Mouse (Mus musculus) heart, adult 2 months (tissue): ENCODE results near the gene Pik3r2. TPM values are rescaled to one million over a fixed set of nuclear protein-coding genes. Genes with fewer than 3 reads are reported as not detected.

Experiments
- DNase-seq, 2 experiments: peaks; one replicate each; pipeline ENCODE4 v3.0.0; 2021
- H3K27ac ChIP-seq: fragments of 200-600 bp; 2 replicates; pipeline ENCODE4 v1.8.1; 2022
- H3K27me3 ChIP-seq: fragments of 200-500 bp; 2 replicates; pipeline ENCODE4 v1.6.1; 2012; ENCODE audit warnings: mild to moderate bottlenecking, low read length, inconsistent platforms, mixed read lengths; ENCODE audit not compliant: control insufficient read depth, insufficient read depth
- H3K36me3 ChIP-seq: fragments of 200-500 bp; 2 replicates; pipeline ENCODE4 v1.6.1; 2012; ENCODE audit warnings: low read length, inconsistent platforms; ENCODE audit not compliant: control insufficient read depth, insufficient read depth
- H3K4me1 ChIP-seq: fragments of 200-500 bp; 2 replicates; pipeline ENCODE4 v1.6.1; 2011; ENCODE audit warnings: low read length; ENCODE audit not compliant: control insufficient read depth, insufficient read depth
- H3K4me3 ChIP-seq: fragments of 200-600 bp; 2 replicates; pipeline ENCODE4 v1.8.1; 2022
- H3K79me2 ChIP-seq: fragments of 200-500 bp; replicated peaks from 2 replicates; pipeline ENCODE4 v1.6.1; 2012; ENCODE audit warnings: mild to moderate bottlenecking, inconsistent platforms, low read length, moderate library complexity, mixed read lengths; ENCODE audit not compliant: control insufficient read depth, insufficient read depth
- H3K9ac ChIP-seq: fragments of 200-500 bp; 2 replicates; pipeline ENCODE4 v1.6.1; 2012; ENCODE audit warnings: low read depth, mild to moderate bottlenecking, control low read depth, inconsistent platforms, low read length, mixed read lengths
- CTCF ChIP-seq: fragments of 200-600 bp; IDR thresholded peaks from 2 replicates; pipeline ENCODE4 v1.8.1; 2022; ENCODE audit warnings: antibody characterized with exemption, mild to moderate bottlenecking, moderate library complexity
- EP300 ChIP-seq: fragments of 200-500 bp; IDR thresholded peaks from 2 replicates; pipeline ENCODE4 v1.6.1; 2011; ENCODE audit warnings: low read depth, low read length, control low read depth; ENCODE audit not compliant: insufficient read depth
- POLR2A ChIP-seq: fragments of 200-500 bp; IDR thresholded peaks from 2 replicates; pipeline ENCODE4 v1.6.1; 2011; ENCODE audit warnings: mild to moderate bottlenecking, low read depth, low read length, control low read depth; ENCODE audit not compliant: insufficient read depth
- WGBS: fragments of 180-500 bp; shearing (Covaris S2); methylation state at CpG from one replicate; pipeline ENCODE4 v1.1.7; 2018; 5-methylcytosine and 5-hydroxymethylcytosine counted together
- intact Hi-C: fragments of 180-260 bp; cut with DNase I; formaldehyde crosslinking; loops from one replicate; pipeline ENCODE4 v1.15.1; 2025
- polyA plus RNA-seq: library from polyadenylated mRNA; depleted of rRNA; stranded (reverse); fragments of >200 nt; gene quantifications from 2 replicates; pipeline ENCODE4 v1.2.3, GENCODE M21; 2012
- total RNA-seq, 2 experiments: library from RNA; stranded (reverse); gene quantifications; 2 replicates each; pipeline ENCODE4 v1.2.3; 2021

Pik3r2 gene
- total and polyA plus RNA-seq, 3 experiments: 22.0 to 45.5 (median 22.4) TPM

DNA sequence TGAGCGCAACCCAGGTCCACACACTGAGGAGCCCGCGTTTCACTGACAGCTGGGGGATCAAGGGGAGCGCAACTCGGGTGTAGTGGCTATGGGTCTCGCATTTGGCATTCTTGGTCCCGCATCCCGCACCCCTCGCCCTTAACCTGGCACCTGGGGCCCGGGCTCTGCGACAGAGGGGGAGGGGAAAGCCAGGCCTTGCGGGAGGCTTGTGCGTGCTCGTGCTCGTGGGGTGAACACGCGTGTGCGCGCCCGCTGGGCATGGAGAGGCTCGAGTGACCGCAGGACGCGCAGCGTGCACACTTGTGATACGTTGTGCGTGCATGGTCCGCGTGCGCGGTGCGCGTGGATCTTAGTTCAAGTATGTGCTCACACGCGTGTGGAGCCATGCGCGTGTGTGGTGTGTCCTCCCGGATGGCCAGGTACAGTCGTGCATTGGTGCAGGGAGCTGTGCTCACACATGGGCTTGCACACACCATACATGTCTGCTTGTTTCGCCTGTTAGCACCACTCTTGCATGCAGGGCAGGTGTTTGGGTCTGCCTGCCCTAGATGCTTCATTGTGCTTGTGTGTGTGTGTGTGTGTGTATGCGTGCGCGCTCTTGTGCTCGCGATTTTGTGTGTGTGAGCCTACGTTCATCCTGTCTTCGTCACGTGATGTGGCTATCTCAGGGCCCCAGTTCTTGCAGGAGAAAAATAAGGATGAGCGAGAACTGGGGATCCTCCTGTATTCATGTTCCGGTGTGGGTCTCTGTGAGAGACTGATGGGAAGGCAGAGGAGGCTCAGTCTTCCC, 21.4 kb downstream of the Pik3r2 start:
- no peaks in the 10 kb centered on the region for H3K27me3 ChIP-seq
- intact Hi-C loops: loop anchor here (5.0 kb wide), 1 partner anchor 53 kb away; the partner anchor contains the start of gene Iqcn
- no peaks in the 10 kb centered on the region for H3K79me2 ChIP-seq
- no peak for TF ChIP-seq CTCF
- 0 out of 2 replicates have a peak, but pooled peaks have one; percentile 5 for TF ChIP-seq POLR2A
- no peak for TF ChIP-seq EP300
- peak overlapping the region; percentile 64 for H3K4me3 ChIP-seq
- peaks cover 3% of the 10 kb centered on the region; the same call in 1 of the 2 replicates for H3K36me3 ChIP-seq
- peaks cover 29% of the 10 kb centered on the region for H3K4me1 ChIP-seq
- DNase-seq: peak in 1 of 2 experiments; percentile 66
- 8% methylated on average over 50 of the region's 50 CpGs for WGBS
- peak overlapping the region; percentile 79 for H3K9ac ChIP-seq
- H3K27ac ChIP-seq: peak overlapping the region; percentile 81

DNA sequence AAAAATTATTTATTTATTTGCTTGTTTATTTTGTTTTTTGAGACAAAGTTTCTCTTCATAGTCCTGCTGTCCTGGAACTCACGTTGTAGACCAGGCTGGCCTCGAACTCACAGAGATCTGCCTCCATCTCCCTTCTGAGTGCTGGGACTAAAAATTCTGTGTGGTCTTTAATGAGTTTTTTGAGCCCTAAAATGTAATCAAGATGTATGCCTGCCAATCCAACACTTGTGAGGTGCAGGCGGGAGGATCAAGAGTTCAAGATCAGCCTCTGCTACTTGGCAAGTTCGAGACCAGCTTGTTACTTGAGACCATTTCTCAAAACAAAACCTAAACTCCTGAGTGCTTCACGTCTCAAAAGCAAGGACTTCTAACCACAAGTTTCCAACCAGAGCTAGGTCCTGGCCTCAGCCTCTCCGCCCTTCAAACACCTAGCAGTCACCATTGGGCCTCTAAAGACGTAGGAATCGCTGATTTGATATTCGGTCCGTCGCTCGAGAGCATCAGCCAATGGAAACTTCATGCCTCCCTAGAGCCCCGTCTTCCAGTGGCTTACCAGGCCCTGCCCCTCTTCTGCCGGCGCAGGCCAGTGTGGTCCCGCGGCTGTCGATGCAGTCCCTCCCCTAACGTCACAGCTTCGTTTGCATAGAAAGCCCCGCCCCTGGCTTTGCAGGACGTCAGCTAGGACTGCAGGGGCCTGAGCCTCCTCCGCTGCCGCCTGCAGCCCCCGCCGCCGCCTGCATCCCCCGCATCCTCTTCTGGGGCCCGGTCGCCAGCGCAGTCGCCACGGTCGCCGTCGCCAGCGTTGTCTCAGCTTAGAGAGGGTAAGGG, 22.3 kb downstream of the Pik3r2 start, which contains the start of gene Rab3a:
Rab3a (plus strand) TSS at position 637 of the 828 bp plus-strand sequence.
- H3K27ac ChIP-seq: peak within 1 kb of the TSS; percentile 92
- no peaks in the 10 kb centered on the region for H3K79me2 ChIP-seq
- intact Hi-C loops: loop anchor here (5.0 kb wide), 1 partner anchor 52 kb away; the partner anchor contains the start of gene Iqcn
- peak within 1 kb of the TSS; percentile 64 for H3K4me3 ChIP-seq
- 7% methylated on average over 37 of the region's 37 CpGs for WGBS
- peaks cover 3% of the 10 kb centered on the region; the same call in 1 of the 2 replicates for H3K36me3 ChIP-seq
- H3K9ac ChIP-seq: peak within 1 kb of the TSS; percentile 79
- TF ChIP-seq EP300 (peak; percentile 82; the same call in 1 of the 2 replicates), POLR2A (peak; percentile 87), CTCF (0 out of 2 replicates have a peak, but pooled peaks have one; percentile 5)
- H3K4me1 ChIP-seq: peaks cover 24% of the 10 kb centered on the region
- no peaks in the 10 kb centered on the region for H3K27me3 ChIP-seq
- peak; percentile 95 to 98 for DNase-seq

DNA sequence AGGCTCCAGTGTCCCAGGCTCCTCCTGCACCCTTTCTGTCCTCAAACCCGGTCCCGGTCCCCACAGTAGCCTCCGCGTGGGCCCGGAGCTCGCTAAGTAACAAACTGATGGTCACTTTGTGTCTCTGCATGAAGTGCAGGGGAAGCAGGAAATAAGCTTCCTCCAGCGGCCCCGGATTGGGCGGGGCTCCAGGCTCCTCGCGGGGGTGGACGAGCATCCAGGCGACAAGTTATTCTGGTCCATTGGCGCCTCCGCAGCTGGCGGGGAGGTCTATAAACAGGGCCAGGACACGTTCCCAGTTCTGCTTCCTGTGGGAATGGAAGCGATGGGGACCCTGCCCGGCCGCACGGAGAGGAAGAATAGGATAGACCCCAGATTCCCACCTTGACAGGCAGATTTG, 23.4 kb downstream of the Pik3r2 start:
- Histone ChIP-seq H3K27ac (peak overlapping the region; percentile 92), H3K9ac (peak overlapping the region; percentile 68), H3K27me3 (no peaks in the 10 kb centered on the region), H3K4me3 (peak overlapping the region; percentile 37), H3K4me1 (peaks cover 21% of the 10 kb centered on the region), H3K79me2 (no peaks in the 10 kb centered on the region), H3K36me3 (peaks cover 3% of the 10 kb centered on the region; the same call in 1 of the 2 replicates)
- no peak for TF ChIP-seq CTCF
- peak; percentile 91 for TF ChIP-seq POLR2A
- TF ChIP-seq EP300: peak; percentile 69; the same call in 1 of the 2 replicates
- WGBS: 6% methylated on average over 21 of the region's 21 CpGs
- intact Hi-C loops: loop anchor here (5.0 kb wide), 1 partner anchor 51 kb away; the partner anchor contains the start of gene Iqcn
- peak; percentile 93 to 94 for DNase-seq

DNA sequence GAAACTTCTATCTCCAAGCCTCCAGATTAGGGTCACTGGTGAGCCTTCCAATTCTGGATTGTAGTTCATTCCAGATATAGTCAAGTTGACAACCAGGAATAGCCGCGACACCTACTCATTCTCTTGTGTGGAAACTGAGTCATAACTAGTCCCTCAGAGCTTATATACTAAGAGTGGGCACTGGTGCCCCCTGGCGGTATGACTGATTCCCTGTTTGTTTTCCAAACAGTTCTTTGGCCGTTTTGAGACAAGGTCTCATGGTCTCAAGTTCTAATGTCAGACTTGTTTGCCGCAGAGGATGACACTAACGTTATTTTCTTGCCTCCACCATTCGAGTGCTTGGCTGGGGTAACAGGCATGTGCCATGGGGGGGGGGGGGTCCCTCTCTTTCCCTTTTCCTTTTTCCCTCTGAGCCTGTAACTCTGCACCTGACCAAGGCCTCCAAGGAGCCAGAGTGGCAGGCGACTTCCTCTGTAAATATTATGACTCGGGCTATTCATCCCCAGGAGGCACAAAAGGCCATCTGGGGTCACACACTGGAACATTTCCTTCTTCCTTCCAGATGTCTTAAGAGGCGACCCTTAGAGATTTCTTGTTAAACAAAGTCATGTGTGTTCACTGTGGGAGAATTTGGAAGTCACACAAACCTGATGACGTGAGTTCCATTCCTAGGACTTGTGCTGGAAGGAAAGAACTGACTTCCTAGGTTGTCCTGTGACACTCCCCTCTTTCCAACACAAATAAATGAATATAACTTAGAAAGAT, 24.3 kb downstream of the Pik3r2 start:
- intact Hi-C loops: loop anchor here (1.0 to 5.0 kb wide), 2 partner anchors 32 to 50 kb away; partner anchors contain the start of gene Iqcn
- TF ChIP-seq EP300 (peak; percentile 39; the same call in 1 of the 2 replicates), POLR2A (peak; percentile 55; the same call in 1 of the 2 replicates), CTCF (peak; percentile 82)
- WGBS: 18% methylated on average over 11 of the region's 11 CpGs
- H3K4me1 ChIP-seq: peaks cover 21% of the 10 kb centered on the region
- peaks cover 3% of the 10 kb centered on the region; the same call in 1 of the 2 replicates for H3K36me3 ChIP-seq
- peak overlapping the region; percentile 92 for H3K27ac ChIP-seq
- no peaks in the 10 kb centered on the region for H3K79me2 ChIP-seq
- H3K27me3 ChIP-seq: no peaks in the 10 kb centered on the region
- DNase-seq: peak; percentile 83 to 84
- H3K9ac ChIP-seq: no peak overlapping the region
- H3K4me3 ChIP-seq: peak overlapping the region; percentile 37

DNA sequence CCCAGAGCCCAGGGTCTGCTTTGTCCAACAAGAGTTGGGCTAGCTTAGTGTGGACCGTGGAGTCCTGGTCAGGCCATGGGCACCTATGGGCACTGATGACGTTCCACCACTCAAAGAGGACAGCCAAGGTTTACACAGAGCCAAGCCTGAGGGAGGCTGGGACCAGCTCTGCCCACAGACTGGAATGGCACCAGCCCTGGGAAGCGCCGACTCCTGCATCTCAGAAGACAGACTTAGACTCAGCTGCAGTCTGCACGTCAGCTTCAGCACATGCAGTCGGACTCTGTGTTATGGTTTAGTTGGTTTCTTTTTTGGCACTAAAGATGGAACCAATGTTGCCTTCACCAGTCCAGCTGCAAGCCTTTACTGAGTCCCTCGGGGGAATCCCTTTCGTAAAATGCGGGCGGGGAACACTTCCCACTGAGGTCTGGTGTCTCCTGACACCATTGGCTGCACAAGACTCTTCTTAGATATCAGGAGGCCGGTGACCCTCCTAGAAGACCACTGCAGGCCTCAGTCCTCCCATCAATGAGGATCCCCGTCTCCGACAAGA, 26.3 kb downstream of the Pik3r2 start:
- H3K27me3 ChIP-seq: no peaks in the 10 kb centered on the region
- no peak overlapping the region for H3K9ac ChIP-seq
- intact Hi-C loops: loop anchor here (5.0 kb wide), 1 partner anchor 48 kb away; the partner anchor contains the start of gene Iqcn
- no peaks in the 10 kb centered on the region for H3K79me2 ChIP-seq
- no peak overlapping the region for H3K4me3 ChIP-seq
- H3K27ac ChIP-seq: no peak overlapping the region
- peak in 1 of 2 experiments; percentile 47 for DNase-seq
- H3K36me3 ChIP-seq: peaks cover 3% of the 10 kb centered on the region; the same call in 1 of the 2 replicates
- TF ChIP-seq EP300 (no peak), CTCF (no peak), POLR2A (no peak)
- peaks cover 14% of the 10 kb centered on the region for H3K4me1 ChIP-seq
- 80% methylated on average over 13 of the region's 13 CpGs for WGBS
